Mouse (Mus musculus): ENCODE results near the gene Pskh1. TPM values are rescaled to one million over a fixed set of nuclear protein-coding genes. Genes with fewer than 3 reads are reported as not detected.

Pskh1 gene
- polyA plus RNA-seq, 1 experiment from 2014 or later: 10.5 TPM

- WGBS: 84% methylated on average over 12 of the region's 12 CpGs
- no peak overlapping the region for H3K27ac ChIP-seq (ENCODE audit: low read length)
- ATAC-seq: no peak
- no peak overlapping the region for H3K4me2 ChIP-seq (ENCODE audit: low read length)
- H3K36me3 ChIP-seq (ENCODE audit: control insufficient read depth, insufficient read depth): peaks cover 55% of the 10 kb centered on the region
- no peaks in the 10 kb centered on the region for H3K27me3 ChIP-seq (replicated peaks; ENCODE audit: control insufficient read depth, insufficient read depth, low read length)
- H3K4me3 ChIP-seq (replicated peaks; ENCODE audit: low read length): no peak overlapping the region
- no peak overlapping the region for H3K9ac ChIP-seq (replicated peaks; ENCODE audit: low read depth, low read length)
- H3K9me3 ChIP-seq (ENCODE audit: control insufficient read depth, low read length): no peaks in the 10 kb centered on the region
- peaks cover 3% of the 10 kb centered on the region; the same call in 1 of the 2 replicates for H3K4me1 ChIP-seq (replicated peaks; ENCODE audit: control insufficient read depth, insufficient read depth, low read length)
Measured at GRCm38 (mm10) chr8:105889756-105890465, 10.3 kb upstream of the Pskh1 start.

DNA sequence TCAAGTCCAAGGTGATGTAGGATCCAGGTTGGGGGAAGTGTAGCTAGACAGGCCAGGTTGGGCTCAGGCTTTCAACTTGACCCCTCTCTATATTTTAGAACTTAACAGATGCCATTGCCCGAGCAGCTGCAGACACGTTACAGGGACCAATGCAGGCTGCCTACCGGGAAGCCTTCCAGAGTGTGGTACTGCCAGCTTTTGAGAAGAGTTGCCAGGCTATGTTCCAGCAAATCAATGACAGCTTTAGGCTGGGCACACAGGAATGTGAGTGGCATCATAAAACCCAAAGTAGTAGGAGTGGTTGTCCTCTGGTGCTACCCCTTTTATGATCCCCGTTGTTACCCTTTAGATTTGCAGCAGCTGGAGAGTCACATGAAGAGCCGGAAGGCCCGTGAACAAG lies 9.4 kb upstream of the Pskh1 start:
- H3K4me3 ChIP-seq (replicated peaks; ENCODE audit: low read length): no peak overlapping the region
- H3K4me1 ChIP-seq (replicated peaks; ENCODE audit: control insufficient read depth, insufficient read depth, low read length): peaks cover 3% of the 10 kb centered on the region; the same call in 1 of the 2 replicates
- H3K4me2 ChIP-seq (ENCODE audit: low read length): no peak overlapping the region
- no peak overlapping the region for H3K9ac ChIP-seq (replicated peaks; ENCODE audit: low read depth, low read length)
- peaks cover 47% of the 10 kb centered on the region for H3K36me3 ChIP-seq (ENCODE audit: control insufficient read depth, insufficient read depth)
- H3K27me3 ChIP-seq (replicated peaks; ENCODE audit: control insufficient read depth, insufficient read depth, low read length): no peaks in the 10 kb centered on the region
- WGBS: 90% methylated on average over 6 of the region's 6 CpGs
- H3K27ac ChIP-seq (ENCODE audit: low read length): no peak overlapping the region
- ATAC-seq: no peak
- no peaks in the 10 kb centered on the region for H3K9me3 ChIP-seq (ENCODE audit: control insufficient read depth, low read length)

- Histone ChIP-seq H3K27ac (ENCODE audit: low read length) (no peak overlapping the region), H3K4me3 (replicated peaks; ENCODE audit: low read length) (no peak overlapping the region), H3K9ac (replicated peaks; ENCODE audit: low read depth, low read length) (no peak overlapping the region), H3K9me3 (ENCODE audit: control insufficient read depth, low read length) (no peaks in the 10 kb centered on the region), H3K27me3 (replicated peaks; ENCODE audit: control insufficient read depth, insufficient read depth, low read length) (no peaks in the 10 kb centered on the region), H3K36me3 (ENCODE audit: control insufficient read depth, insufficient read depth) (peaks cover 33% of the 10 kb centered on the region), H3K4me1 (replicated peaks; ENCODE audit: control insufficient read depth, insufficient read depth, low read length) (peaks cover 3% of the 10 kb centered on the region; the same call in 1 of the 2 replicates), H3K4me2 (ENCODE audit: low read length) (no peak overlapping the region)
- WGBS: 92% methylated on average over 6 of the region's 6 CpGs
- no peak for ATAC-seq
Measured at GRCm38 (mm10) chr8:105892432-105892831, 7.8 kb upstream of the Pskh1 start.

DNA sequence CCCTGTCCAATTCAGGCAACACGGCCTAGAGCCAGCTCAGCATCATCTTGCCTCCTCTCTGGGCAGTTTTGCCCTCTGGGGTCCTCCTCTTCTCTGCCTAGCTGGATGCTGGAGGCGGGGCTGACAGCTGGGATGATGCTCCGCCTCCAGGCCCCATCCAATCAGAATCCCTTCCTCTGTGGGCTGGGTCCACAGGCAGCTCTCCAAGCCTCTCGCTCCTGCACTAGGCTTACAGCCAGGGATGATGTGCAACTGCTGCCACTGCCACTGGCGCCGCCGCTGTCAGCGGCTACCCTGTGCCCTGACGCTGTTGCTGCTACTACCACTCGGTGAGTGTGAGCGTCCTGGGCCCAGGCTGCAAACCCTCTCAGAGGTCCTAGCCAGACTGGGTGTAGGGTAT lies 6.9 kb upstream of the Pskh1 start, which contains the start of gene Nrn1l:
Gene Nrn1l (plus strand): TSS at position 229 of the 400 bp plus-strand sequence.
- H3K4me2 ChIP-seq (ENCODE audit: low read length): no peak within 1 kb of the TSS
- H3K27me3 ChIP-seq (replicated peaks; ENCODE audit: control insufficient read depth, insufficient read depth, low read length): no peaks in the 10 kb centered on the region
- H3K36me3 ChIP-seq (ENCODE audit: control insufficient read depth, insufficient read depth): peaks cover 27% of the 10 kb centered on the region
- 3% methylated on average over 11 of the region's 11 CpGs for WGBS
- H3K4me1 ChIP-seq (replicated peaks; ENCODE audit: control insufficient read depth, insufficient read depth, low read length): peaks cover 3% of the 10 kb centered on the region; the same call in 1 of the 2 replicates
- peak; percentile 87 for ATAC-seq
- no peak within 1 kb of the TSS for H3K27ac ChIP-seq (ENCODE audit: low read length)
- H3K9me3 ChIP-seq (ENCODE audit: control insufficient read depth, low read length): no peaks in the 10 kb centered on the region
- no peak within 1 kb of the TSS for H3K4me3 ChIP-seq (replicated peaks; ENCODE audit: low read length)
- no peak within 1 kb of the TSS for H3K9ac ChIP-seq (replicated peaks; ENCODE audit: low read depth, low read length)

DNA sequence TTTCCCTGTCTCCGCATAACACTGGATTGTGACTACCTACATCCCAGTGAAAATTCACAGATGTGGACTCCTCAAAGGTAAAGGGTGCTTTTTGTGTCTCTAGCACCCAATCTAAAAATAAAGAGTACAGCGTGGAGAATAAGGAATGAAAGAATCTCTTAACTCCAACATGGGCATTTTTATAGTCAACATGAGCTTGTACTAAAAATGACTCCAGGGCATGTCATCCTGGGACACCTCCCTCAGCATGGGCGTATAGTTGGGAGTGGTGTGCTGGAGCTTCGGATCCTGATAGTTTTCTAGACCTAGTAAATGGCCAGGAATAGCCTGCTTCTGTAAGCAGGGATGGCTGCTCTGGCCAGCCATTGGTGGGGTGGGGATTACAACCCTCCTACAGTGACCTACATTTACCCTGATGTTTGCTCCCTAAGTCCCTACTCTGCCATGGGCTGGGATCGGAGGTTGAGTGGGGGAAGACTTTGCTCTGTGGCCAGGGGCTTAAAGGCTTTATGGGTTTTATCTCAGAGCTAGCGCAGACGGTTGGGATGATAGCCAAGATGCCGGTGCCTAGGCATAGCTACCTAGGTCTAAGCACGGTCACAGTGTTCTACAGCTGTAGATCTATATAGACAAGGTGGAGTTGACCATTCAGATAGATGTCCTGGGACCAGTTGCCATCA lies 2.3 kb upstream of the Pskh1 start:
- Histone ChIP-seq H3K27ac (ENCODE audit: low read length) (no peak overlapping the region), H3K4me3 (replicated peaks; ENCODE audit: low read length) (no peak overlapping the region), H3K9ac (replicated peaks; ENCODE audit: low read depth, low read length) (no peak overlapping the region), H3K4me2 (ENCODE audit: low read length) (no peak overlapping the region), H3K4me1 (replicated peaks; ENCODE audit: control insufficient read depth, insufficient read depth, low read length) (peaks cover 12% of the 10 kb centered on the region), H3K36me3 (ENCODE audit: control insufficient read depth, insufficient read depth) (no peaks in the 10 kb centered on the region), H3K9me3 (ENCODE audit: control insufficient read depth, low read length) (no peaks in the 10 kb centered on the region), H3K27me3 (replicated peaks; ENCODE audit: control insufficient read depth, insufficient read depth, low read length) (no peaks in the 10 kb centered on the region)
- no peak for ATAC-seq
- 74% methylated on average over 9 of the region's 9 CpGs for WGBS

DNA sequence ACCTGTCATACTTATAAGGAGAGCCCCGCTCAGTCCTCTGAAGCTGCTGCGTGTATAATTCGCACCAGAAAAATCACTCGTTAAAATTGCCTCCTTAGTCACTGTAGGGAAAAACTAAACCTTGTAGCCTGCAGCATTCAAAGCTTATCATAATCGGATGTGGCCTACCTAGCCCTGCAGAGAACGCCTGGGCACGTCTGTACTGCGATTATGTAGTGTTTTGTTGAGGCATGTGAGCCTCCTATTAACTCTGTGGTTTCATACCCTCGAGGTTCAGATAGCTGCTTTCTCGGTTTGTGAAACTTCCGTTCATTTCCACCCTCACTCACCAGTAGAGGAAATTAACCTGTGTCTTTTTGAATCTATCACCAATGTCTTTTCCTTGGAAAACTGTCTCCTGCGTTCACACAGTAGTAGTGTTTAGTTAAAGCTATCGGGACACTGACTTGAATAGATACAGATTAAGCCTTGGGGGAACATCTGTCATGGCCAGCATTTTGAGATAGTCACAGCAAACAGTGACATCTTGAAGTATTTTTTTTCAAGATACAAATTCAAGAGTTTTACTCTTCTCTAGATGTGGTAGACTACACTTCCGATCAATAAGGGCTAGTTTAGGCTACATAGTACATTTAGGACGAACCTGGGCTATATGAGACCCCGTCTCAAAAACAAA lies 838 bp downstream of the Pskh1 start:
- Histone ChIP-seq H3K4me1 (replicated peaks; ENCODE audit: control insufficient read depth, insufficient read depth, low read length) (peaks cover 9% of the 10 kb centered on the region), H3K4me2 (ENCODE audit: low read length) (peak overlapping the region; percentile 92), H3K27ac (ENCODE audit: low read length) (peak overlapping the region; percentile 75), H3K36me3 (ENCODE audit: control insufficient read depth, insufficient read depth) (no peaks in the 10 kb centered on the region), H3K9ac (replicated peaks; ENCODE audit: low read depth, low read length) (peak overlapping the region; percentile 99), H3K9me3 (ENCODE audit: control insufficient read depth, low read length) (no peaks in the 10 kb centered on the region), H3K4me3 (replicated peaks; ENCODE audit: low read length) (peak overlapping the region; percentile 95), H3K27me3 (replicated peaks; ENCODE audit: control insufficient read depth, insufficient read depth, low read length) (no peaks in the 10 kb centered on the region)
- no peak for ATAC-seq
- WGBS: 39% methylated on average over 16 of the region's 16 CpGs

DNA sequence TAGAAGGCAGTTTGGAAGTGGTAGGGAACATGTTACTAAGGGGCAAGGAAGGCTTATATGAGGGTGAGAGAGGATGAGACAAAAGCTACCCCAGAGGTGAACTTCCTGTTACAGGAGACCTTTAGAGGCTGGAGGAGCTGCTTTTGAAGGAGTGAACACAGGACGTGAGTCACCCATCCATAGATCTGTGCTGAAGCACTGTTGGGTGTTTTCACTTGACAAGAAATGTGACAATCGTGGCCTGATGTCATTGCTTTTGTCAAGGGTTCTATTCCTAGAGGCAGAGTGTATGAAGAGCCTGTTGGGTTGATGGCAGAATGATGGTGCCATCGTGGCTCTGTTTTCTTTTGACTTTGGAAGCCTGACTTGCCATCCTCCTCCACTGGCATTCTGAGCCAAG lies 19.1 kb downstream of the Pskh1 start:
- no peak overlapping the region for H3K4me2 ChIP-seq (ENCODE audit: low read length)
- H3K9ac ChIP-seq (replicated peaks; ENCODE audit: low read depth, low read length): no peak overlapping the region
- H3K27me3 ChIP-seq (replicated peaks; ENCODE audit: control insufficient read depth, insufficient read depth, low read length): no peaks in the 10 kb centered on the region
- no peak for ATAC-seq
- H3K36me3 ChIP-seq (ENCODE audit: control insufficient read depth, insufficient read depth): peaks cover 3% of the 10 kb centered on the region; the same call in 1 of the 2 replicates
- H3K4me1 ChIP-seq (replicated peaks; ENCODE audit: control insufficient read depth, insufficient read depth, low read length): no peaks in the 10 kb centered on the region
- no peak overlapping the region for H3K27ac ChIP-seq (ENCODE audit: low read length)
- 90% methylated on average over 3 of the region's 3 CpGs for WGBS
- no peak overlapping the region for H3K4me3 ChIP-seq (replicated peaks; ENCODE audit: low read length)
- H3K9me3 ChIP-seq (ENCODE audit: control insufficient read depth, low read length): no peaks in the 10 kb centered on the region

GRCm38 (mm10) chr8:105925123-105925522 lies 24.9 kb downstream of the Pskh1 start:
- Histone ChIP-seq H3K36me3 (ENCODE audit: control insufficient read depth, insufficient read depth) (no peaks in the 10 kb centered on the region; the same call in 1 of the 2 replicates), H3K4me3 (replicated peaks; ENCODE audit: low read length) (no peak overlapping the region), H3K4me1 (replicated peaks; ENCODE audit: control insufficient read depth, insufficient read depth, low read length) (no peaks in the 10 kb centered on the region), H3K27ac (ENCODE audit: low read length) (no peak overlapping the region), H3K4me2 (ENCODE audit: low read length) (no peak overlapping the region), H3K27me3 (replicated peaks; ENCODE audit: control insufficient read depth, insufficient read depth, low read length) (no peaks in the 10 kb centered on the region), H3K9me3 (ENCODE audit: control insufficient read depth, low read length) (no peaks in the 10 kb centered on the region), H3K9ac (replicated peaks; ENCODE audit: low read depth, low read length) (no peak overlapping the region)
- ATAC-seq: no peak
- 72% methylated on average over 3 of the region's 3 CpGs for WGBS

DNA sequence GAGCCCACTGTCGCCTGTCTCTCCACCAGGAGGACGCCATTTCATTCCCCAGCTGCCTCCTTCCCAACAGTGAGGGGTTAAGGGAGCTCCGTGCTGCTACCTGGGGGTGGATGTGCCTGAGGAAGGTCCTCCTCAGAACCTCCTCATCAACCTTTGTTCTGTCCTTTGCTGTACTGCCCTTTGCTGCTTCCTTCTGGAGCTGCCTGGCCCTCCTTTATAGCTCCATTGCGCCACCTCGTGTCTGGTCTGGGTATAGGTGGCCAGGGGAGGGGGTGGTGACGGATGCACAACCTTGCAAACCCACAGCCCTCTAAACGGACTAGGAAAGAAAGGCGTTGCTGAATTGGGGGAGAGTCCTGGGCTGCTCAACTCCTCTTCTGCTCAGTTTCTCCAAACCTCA lies 30.4 kb downstream of the Pskh1 start:
- H3K27me3 ChIP-seq (replicated peaks; ENCODE audit: control insufficient read depth, insufficient read depth, low read length): no peaks in the 10 kb centered on the region
- peaks cover 4% of the 10 kb centered on the region; the same call in 1 of the 2 replicates for H3K4me1 ChIP-seq (replicated peaks; ENCODE audit: control insufficient read depth, insufficient read depth, low read length)
- WGBS: 15% methylated on average over 8 of the region's 8 CpGs
- no peaks in the 10 kb centered on the region for H3K9me3 ChIP-seq (ENCODE audit: control insufficient read depth, low read length)
- no peak overlapping the region for H3K4me3 ChIP-seq (replicated peaks; ENCODE audit: low read length)
- no peak overlapping the region for H3K4me2 ChIP-seq (ENCODE audit: low read length)
- peak; percentile 68 for ATAC-seq
- H3K9ac ChIP-seq (replicated peaks; ENCODE audit: low read depth, low read length): peak overlapping the region; percentile 50; the same call in 1 of the 2 replicates
- H3K27ac ChIP-seq (ENCODE audit: low read length): no peak overlapping the region
- no peaks in the 10 kb centered on the region; the same call in 1 of the 2 replicates for H3K36me3 ChIP-seq (ENCODE audit: control insufficient read depth, insufficient read depth)
